In genomic region chr17:84083307-84084263, GRCm38 (mm10) we compare ENCODE assay signal across 8 mouse cellular contexts.
DNase-seq lines count a peak whose midpoint lies in the region; ATAC-seq and TF ChIP-seq lines count a peak whose summit lies in the region.

No protein-coding gene starts in this region.

- peak; percentile 99 for DNase-seq in heart, adult 11 months
- peak; percentile 53 for DNase-seq in embryo, embryonic 11 days
- peak; percentile 57 for DNase-seq in heart, postnatal 0 days (ENCODE audit: low spot score)
- peak; percentile 24 for DNase-seq in thymus, postnatal 14 days
- no peak for DNase-seq in cerebellum, adult 2 months

- H3K4me2 ChIP-seq in heart, embryonic 11.5 days, result no peak overlapping the region
- no peak overlapping the region for H3K4me2 ChIP-seq in heart, postnatal 0 days (ENCODE audit: low read depth, low read length)
- H3K4me2 ChIP-seq in limb, embryonic 13.5 days (replicated peaks), result 0 out of 2 replicates have a peak overlapping the region, but pooled peaks have one; percentile 1
- H3K4me2 ChIP-seq in forebrain, embryonic 15.5 days (replicated peaks), result no peak overlapping the region

- H3K4me3 ChIP-seq in heart, embryonic 11.5 days (ENCODE audit: low read depth, low read length), result no peak overlapping the region
- no peak overlapping the region for H3K4me3 ChIP-seq in heart, postnatal 0 days (ENCODE audit: low read depth, low read length)
- no peak overlapping the region for H3K4me3 ChIP-seq in limb, embryonic 13.5 days
- no peak overlapping the region for H3K4me3 ChIP-seq in forebrain, embryonic 15.5 days
- H3K4me3 ChIP-seq in cerebellum, adult 2 months (replicated peaks; ENCODE audit: insufficient read depth, low read depth, low read length), result no peak overlapping the region

- no peaks in the 10 kb centered on the region for H3K27me3 ChIP-seq in heart, embryonic 11.5 days (ENCODE audit: control insufficient read depth, insufficient read depth, low read length)
- no peaks in the 10 kb centered on the region for H3K27me3 ChIP-seq in heart, postnatal 0 days (ENCODE audit: control insufficient read depth, insufficient read depth, low read length)
- no peaks in the 10 kb centered on the region for H3K27me3 ChIP-seq in limb, embryonic 13.5 days
- H3K27me3 ChIP-seq in forebrain, embryonic 15.5 days, result no peaks in the 10 kb centered on the region
- H3K27me3 ChIP-seq in cerebellum, adult 2 months (ENCODE audit: control insufficient read depth, insufficient read depth, low read length), result no peaks in the 10 kb centered on the region

- no peaks in the 10 kb centered on the region for H3K36me3 ChIP-seq in heart, embryonic 11.5 days (ENCODE audit: control insufficient read depth, insufficient read depth, low read length)
- H3K36me3 ChIP-seq in heart, postnatal 0 days (replicated peaks; ENCODE audit: control insufficient read depth, insufficient read depth, low read length), result no peaks in the 10 kb centered on the region
- no peaks in the 10 kb centered on the region for H3K36me3 ChIP-seq in limb, embryonic 13.5 days
- no peaks in the 10 kb centered on the region for H3K36me3 ChIP-seq in forebrain, embryonic 15.5 days

- WGBS in heart, embryonic 11.5 days (ENCODE audit: insufficient replicate concordance), result 61% methylated on average over 16 of the region's 16 CpGs
- WGBS in heart, postnatal 0 days, result 59% methylated on average over 16 of the region's 16 CpGs
- WGBS in limb, embryonic 13.5 days, result 57% methylated on average over 16 of the region's 16 CpGs
- WGBS in forebrain, embryonic 15.5 days, result 71% methylated on average over 16 of the region's 16 CpGs
- WGBS in cerebellum, adult 2 months, result 71% methylated on average over 16 of the region's 16 CpGs

- no peak overlapping the region for H3K9ac ChIP-seq in heart, embryonic 11.5 days (ENCODE audit: low read depth, low read length)
- 0 out of 2 replicates have a peak overlapping the region, but pooled peaks have one; percentile 16 for H3K9ac ChIP-seq in heart, postnatal 0 days (replicated peaks; ENCODE audit: low read depth, low read length)
- no peak overlapping the region for H3K9ac ChIP-seq in limb, embryonic 13.5 days
- no peak overlapping the region for H3K9ac ChIP-seq in forebrain, embryonic 15.5 days (replicated peaks)

- TF ChIP-seq CTCF in heart, postnatal 0 days (IDR thresholded peaks at IDR 0.05; ENCODE audit: low read depth), result no peak
- no peak for TF ChIP-seq CTCF in cerebellum, adult 2 months (IDR thresholded peaks at IDR 0.05; ENCODE audit: borderline replicate concordance, insufficient read depth, low read depth, low read length)

- TF ChIP-seq EP300 in heart, postnatal 0 days (IDR thresholded peaks at IDR 0.05; ENCODE audit: low read depth), result no peak

- H3K9me3 ChIP-seq in heart, embryonic 11.5 days (replicated peaks; ENCODE audit: control insufficient read depth, low read length), result no peaks in the 10 kb centered on the region
- H3K9me3 ChIP-seq in heart, postnatal 0 days (replicated peaks; ENCODE audit: control insufficient read depth, low read length), result no peaks in the 10 kb centered on the region
- no peaks in the 10 kb centered on the region for H3K9me3 ChIP-seq in limb, embryonic 13.5 days
- no peaks in the 10 kb centered on the region for H3K9me3 ChIP-seq in forebrain, embryonic 15.5 days

- peaks cover 29% of the 10 kb centered on the region for H3K4me1 ChIP-seq in heart, embryonic 11.5 days (ENCODE audit: control insufficient read depth, insufficient read depth, low read length)
- H3K4me1 ChIP-seq in heart, postnatal 0 days (ENCODE audit: control insufficient read depth, insufficient read depth), result peaks cover 34% of the 10 kb centered on the region
- H3K4me1 ChIP-seq in limb, embryonic 13.5 days, result peaks cover 46% of the 10 kb centered on the region
- peaks cover 29% of the 10 kb centered on the region for H3K4me1 ChIP-seq in forebrain, embryonic 15.5 days
- H3K4me1 ChIP-seq in cerebellum, adult 2 months (ENCODE audit: control insufficient read depth, insufficient read depth, low read length), result peaks cover 13% of the 10 kb centered on the region

- no peak overlapping the region; the same call in 1 of the 2 replicates for H3K27ac ChIP-seq in heart, embryonic 11.5 days (ENCODE audit: low read depth, low read length)
- H3K27ac ChIP-seq in heart, postnatal 0 days (ENCODE audit: low read depth), result peak overlapping the region; percentile 53
- H3K27ac ChIP-seq in limb, embryonic 13.5 days, result peak overlapping the region; percentile 61; the same call in 1 of the 2 replicates
- H3K27ac ChIP-seq in forebrain, embryonic 15.5 days (replicated peaks), result no peak overlapping the region
- H3K27ac ChIP-seq in cerebellum, adult 2 months (ENCODE audit: insufficient read depth, low read length), result no peak overlapping the region

- ATAC-seq in heart, embryonic 11.5 days (replicated peaks; ENCODE audit: insufficient number of reproducible peaks, low FRiP score, low TSS enrichment), result no peak
- ATAC-seq in heart, postnatal 0 days (ENCODE audit: insufficient read depth, low read depth), result peak; percentile 35
- ATAC-seq in limb, embryonic 13.5 days (ENCODE audit: low FRiP score, low read depth), result no peak
- ATAC-seq in forebrain, embryonic 15.5 days (replicated peaks), result no peak

- TF ChIP-seq POLR2A in cerebellum, adult 2 months (IDR thresholded peaks at IDR 0.05; ENCODE audit: borderline replicate concordance, insufficient read depth, low read length), result no peak

Comparison
In these comparisons a context has a peak if more than half of its experiments do, and no peak if none do; other contexts are left out.
1. H3K27ac ChIP-seq: peak in heart, postnatal 0 days (single experiment) and limb, embryonic 13.5 days (single experiment); none in heart, embryonic 11.5 days (single experiment), forebrain, embryonic 15.5 days (single experiment) and cerebellum, adult 2 months (single experiment).
2. DNase-seq: peak in heart, adult 11 months (single experiment), embryo, embryonic 11 days (single experiment), heart, postnatal 0 days (single experiment) and thymus, postnatal 14 days (single experiment); none in cerebellum, adult 2 months (0 of 2).